Mouse (Mus musculus): ENCODE measurements around the gene Naaladl1.

DNA sequence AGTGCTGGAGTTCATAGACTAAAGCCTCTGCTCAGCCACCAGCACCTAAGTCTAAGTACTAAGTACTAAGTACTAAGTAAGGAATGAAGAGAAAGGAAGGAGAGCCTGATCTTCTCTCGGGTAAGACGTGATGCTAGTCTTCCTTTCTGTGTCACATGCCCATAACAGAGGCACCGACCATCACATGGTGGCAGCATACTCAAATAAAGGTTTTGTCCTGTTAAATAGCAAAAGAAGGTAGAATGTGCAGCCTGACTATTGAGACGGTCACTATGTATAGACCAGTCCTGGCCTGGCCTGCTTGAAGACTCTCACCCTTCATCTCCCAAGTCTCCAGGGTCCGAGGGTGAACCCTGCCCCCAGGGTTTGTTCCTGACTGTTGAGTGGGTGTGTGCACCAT lies 39.3 kb downstream of the Naaladl1 start:
- TF ChIP-seq CTCF (IDR thresholded peaks at IDR 0.05; ENCODE audit: extremely low read depth, insufficient read depth, low read length) (no peak), POLR2A (IDR thresholded peaks at IDR 0.05; ENCODE audit: extremely low read depth, insufficient read depth, low read length) (no peak)
